Mouse (Mus musculus): ENCODE measurements around the gene Gnat2.

Gnat2 gene

GRCm38 (mm10) chr3:108092536-108093115 is at the start of gene Gnat2:
Gnat2 (plus strand) TSS chr3:108092789.
- no peak for DNase-seq (ENCODE audit: low spot score)

GRCm38 (mm10) chr3:108044394-108045140 is 48.0 kb upstream of the Gnat2 start, which contains the start of gene Gstm4:
Gstm4 (minus strand) TSS chr3:108044894.
- peak; percentile 94 for DNase-seq (ENCODE audit: low spot score)

GRCm38 (mm10) chr3:108046944-108047655 is 45.5 kb upstream of the Gnat2 start:
- no peak for DNase-seq (ENCODE audit: low spot score)

- DNase-seq (ENCODE audit: low spot score): no peak
Observed at GRCm38 (mm10) chr3:108048306-108048705, 44.3 kb upstream of the Gnat2 start.

- no peak for DNase-seq (ENCODE audit: low spot score)
Observed at GRCm38 (mm10) chr3:108050493-108050892, 42.1 kb upstream of the Gnat2 start.

- peak; percentile 61 for DNase-seq (ENCODE audit: low spot score)
Observed at GRCm38 (mm10) chr3:108061420-108061819, 31.2 kb upstream of the Gnat2 start.

- no peak for DNase-seq (ENCODE audit: low spot score)
Observed at GRCm38 (mm10) chr3:108062648-108063047, 29.9 kb upstream of the Gnat2 start.

- DNase-seq (ENCODE audit: low spot score): no peak
Observed at GRCm38 (mm10) chr3:108064672-108065071, 27.9 kb upstream of the Gnat2 start.

GRCm38 (mm10) chr3:108065551-108065950 is 27.0 kb upstream of the Gnat2 start:
- DNase-seq (ENCODE audit: low spot score): no peak

GRCm38 (mm10) chr3:108067370-108067934 is 25.1 kb upstream of the Gnat2 start:
- DNase-seq (ENCODE audit: low spot score): no peak

- no peak for DNase-seq (ENCODE audit: low spot score)
Observed at GRCm38 (mm10) chr3:108068826-108069225, 23.8 kb upstream of the Gnat2 start.

- no peak for DNase-seq (ENCODE audit: low spot score)
Observed at GRCm38 (mm10) chr3:108069231-108069870, 23.2 kb upstream of the Gnat2 start.

- peak; percentile 71 for DNase-seq (ENCODE audit: low spot score)
Observed at GRCm38 (mm10) chr3:108070295-108071293, 22.0 kb upstream of the Gnat2 start.

GRCm38 (mm10) chr3:108072983-108073569 is 19.5 kb upstream of the Gnat2 start:
- DNase-seq (ENCODE audit: low spot score): no peak

- no peak for DNase-seq (ENCODE audit: low spot score)
Observed at GRCm38 (mm10) chr3:108076836-108077235, 15.8 kb upstream of the Gnat2 start.

GRCm38 (mm10) chr3:108081681-108082080 is 10.9 kb upstream of the Gnat2 start:
- no peak for DNase-seq (ENCODE audit: low spot score)

- no peak for DNase-seq (ENCODE audit: low spot score)
Observed at GRCm38 (mm10) chr3:108082251-108082875, 10.2 kb upstream of the Gnat2 start.

- DNase-seq (ENCODE audit: low spot score): no peak
Observed at GRCm38 (mm10) chr3:108083161-108083560, 9.4 kb upstream of the Gnat2 start.

GRCm38 (mm10) chr3:108083904-108084407 is 8.6 kb upstream of the Gnat2 start:
- no peak for DNase-seq (ENCODE audit: low spot score)

- no peak for DNase-seq (ENCODE audit: low spot score)
Observed at GRCm38 (mm10) chr3:108084767-108085270, 7.8 kb upstream of the Gnat2 start.

All from lung, postnatal 25 days (tissue).